Mouse (Mus musculus): Measurements from ENCODE around the gene Ccnt1.

- no peak for TF ChIP-seq GATA1 (IDR thresholded peaks at IDR 0.05; ENCODE audit: low read length)
- no peak for TF ChIP-seq TAL1 (IDR thresholded peaks at IDR 0.05; ENCODE audit: low read length)
Observed at GRCm38 (mm10) chr15:98567278-98568134, 3.2 kb downstream of the Ccnt1 start.
